Mouse (Mus musculus): ENCODE data around the gene Pofut2. TPM values are rescaled to one million over a fixed set of nuclear protein-coding genes. Genes with fewer than 3 reads are reported as not detected.

The Pofut2 gene
- 10 to 100 TPM; 20.2 to 25.8 TPM for polyA plus RNA-seq (2017; shearing (Covaris generic))

GRCm38 (mm10) chr10:77258704-77259621 is at the start of gene Pofut2:
Pofut2 (plus strand) TSS chr10:77259218.
- peak; percentile 96 for ATAC-seq

- no peak for ATAC-seq
These were observed 49.8 kb upstream of the Pofut2 start for GRCm38 (mm10) chr10:77209261-77209660.

DNA sequence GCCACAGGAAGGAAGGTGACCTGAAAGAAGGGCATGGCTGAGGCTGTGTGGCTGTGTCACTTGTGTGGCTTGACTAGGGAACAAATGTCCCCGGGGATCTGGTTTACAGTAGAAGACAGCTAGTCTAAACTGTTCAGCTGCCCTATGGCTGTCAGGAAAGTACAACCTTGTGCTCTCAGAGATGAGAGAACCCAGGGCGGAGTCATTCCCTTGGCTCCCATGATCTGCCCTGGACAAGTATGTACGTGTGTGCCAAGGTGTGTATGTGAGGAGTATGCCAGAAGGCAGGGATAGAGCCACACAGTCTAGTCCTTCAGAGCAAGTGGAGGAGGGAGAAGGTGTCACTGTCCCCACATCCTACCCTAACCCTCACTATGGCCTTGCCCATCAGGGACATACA is 48.4 kb upstream of the Pofut2 start:
- ATAC-seq = no peak

GRCm38 (mm10) chr10:77211116-77211570 is 47.9 kb upstream of the Pofut2 start:
- ATAC-seq = no peak

DNA sequence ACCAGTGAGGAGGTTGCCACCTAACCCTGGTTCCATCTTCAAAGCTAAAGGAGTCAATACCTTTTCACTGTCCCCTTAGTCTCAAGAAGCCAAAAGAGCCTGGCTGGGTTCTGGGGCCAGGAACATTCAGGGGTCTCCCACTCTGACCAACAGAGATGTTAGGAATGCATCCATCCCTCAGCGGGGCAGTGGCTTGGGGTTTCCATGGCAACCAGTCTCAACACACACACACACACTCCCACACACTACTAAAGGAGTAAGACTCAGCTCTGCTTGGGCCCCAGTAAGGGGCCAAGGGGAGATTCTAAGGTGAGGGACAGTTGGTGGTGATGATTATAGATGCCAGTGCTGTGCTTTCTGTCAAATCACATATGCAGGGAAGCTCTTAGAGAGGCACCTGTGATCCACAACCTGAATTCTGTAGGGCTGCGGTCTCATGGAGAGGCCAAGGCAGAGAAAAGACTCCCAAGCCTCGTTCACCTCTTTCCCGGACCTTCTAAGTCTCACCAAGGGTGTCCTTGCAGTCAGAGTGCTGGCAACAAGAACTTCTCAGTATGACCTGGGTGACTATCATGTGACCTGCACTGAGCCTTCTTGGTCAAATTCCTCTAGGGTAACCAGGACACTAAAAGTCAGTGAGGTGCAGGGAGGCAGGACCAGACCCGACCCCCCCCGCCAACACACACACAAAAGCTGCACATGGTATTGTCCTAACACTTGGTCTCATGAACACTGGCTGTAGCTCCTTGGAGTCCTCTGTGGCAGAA is 46.5 kb upstream of the Pofut2 start:
- no peak for ATAC-seq

DNA sequence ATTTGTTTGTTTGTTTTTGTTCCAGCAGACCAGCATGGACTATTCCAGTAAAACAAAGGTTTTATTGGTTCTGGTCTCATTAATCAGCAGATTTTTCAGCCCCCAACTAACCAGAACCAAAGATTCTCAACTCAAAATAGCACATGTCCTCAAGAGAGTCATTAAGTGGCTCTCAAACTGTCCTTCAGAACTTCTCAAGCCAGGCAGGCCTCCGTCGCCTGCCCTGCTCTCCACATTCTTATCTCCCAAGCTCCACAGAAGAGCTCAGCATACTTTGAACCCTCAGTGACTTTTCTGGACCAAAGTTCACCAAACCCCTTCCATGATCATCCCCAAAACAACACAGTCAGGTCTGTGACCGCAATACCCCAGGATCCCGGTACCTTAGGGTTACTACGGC is 45.5 kb upstream of the Pofut2 start:
- no peak for ATAC-seq

- ATAC-seq = no peak
These were observed 44.4 kb upstream of the Pofut2 start for GRCm38 (mm10) chr10:77214586-77214985.

GRCm38 (mm10) chr10:77215641-77216040 is 43.4 kb upstream of the Pofut2 start:
- no peak for ATAC-seq

DNA sequence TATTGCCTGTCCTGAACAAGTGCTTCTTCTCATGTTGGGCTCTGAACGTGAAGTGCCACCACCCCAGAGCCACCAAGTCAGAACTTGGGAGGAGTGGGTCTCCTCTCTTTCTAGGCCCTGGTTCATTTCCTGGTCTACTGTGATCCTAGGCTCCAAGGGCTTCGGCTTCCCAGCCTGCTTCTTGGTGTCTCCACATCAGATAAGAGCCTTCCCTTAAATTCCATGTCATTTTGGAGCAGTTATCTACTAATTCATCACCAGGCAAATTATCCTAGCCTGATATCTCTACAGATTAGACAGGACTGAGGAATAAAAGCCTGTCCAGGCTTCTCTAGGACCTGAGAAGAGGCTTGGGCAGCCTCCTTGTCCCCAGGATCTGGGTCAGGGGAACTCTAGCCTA is 42.7 kb upstream of the Pofut2 start:
- ATAC-seq = no peak

GRCm38 (mm10) chr10:77217155-77217731 is 41.8 kb upstream of the Pofut2 start:
- ATAC-seq = no peak

DNA sequence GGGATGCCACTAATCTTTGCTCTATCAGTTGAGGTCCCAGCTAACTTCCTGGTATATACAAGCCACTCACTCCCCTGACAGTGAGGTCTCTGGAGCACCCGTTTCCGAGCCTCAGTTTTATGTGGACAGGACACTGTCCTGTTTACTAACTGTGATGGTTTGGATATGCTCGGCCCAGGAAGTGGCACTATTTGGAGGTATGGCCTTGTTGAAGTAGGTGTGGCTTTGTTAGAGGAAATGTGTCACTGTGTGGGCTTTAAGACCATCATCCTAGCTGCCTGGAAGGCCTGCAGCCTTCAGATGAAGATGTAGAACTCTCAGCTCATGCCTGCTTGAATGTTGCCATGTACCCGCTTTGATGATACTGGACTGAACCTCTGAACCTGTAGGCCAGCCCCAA is 41.0 kb upstream of the Pofut2 start:
- ATAC-seq = no peak

DNA sequence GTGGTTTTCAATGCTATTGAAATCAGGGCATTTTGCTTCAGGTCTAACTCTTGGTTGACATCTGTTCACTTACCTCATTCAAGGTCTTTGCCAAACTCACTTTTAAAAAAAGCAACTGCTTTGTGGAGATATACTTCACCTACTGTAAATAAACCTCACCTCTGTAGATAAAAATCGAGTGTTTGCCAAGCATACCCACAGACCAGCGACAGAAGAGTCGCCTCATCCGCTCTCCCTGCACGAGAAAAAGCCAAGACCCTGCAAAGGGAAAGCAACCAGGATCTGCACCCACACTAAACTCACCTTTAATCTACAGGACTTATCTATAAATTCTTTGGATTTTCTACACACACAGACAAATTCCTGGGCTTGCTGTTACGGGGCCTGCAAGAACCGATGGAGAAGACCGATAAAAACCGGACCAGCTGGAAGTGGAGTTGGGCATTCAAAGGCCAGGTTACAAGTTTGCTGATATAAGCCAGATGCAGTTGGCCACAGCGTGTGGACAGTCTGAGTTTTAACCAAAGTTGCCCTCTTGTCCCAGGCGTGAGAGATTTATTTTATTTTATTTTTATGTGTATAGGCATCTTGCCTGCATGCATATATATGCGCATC is 39.5 kb upstream of the Pofut2 start:
- ATAC-seq = no peak

- ATAC-seq = no peak
These were observed 37.9 kb upstream of the Pofut2 start for GRCm38 (mm10) chr10:77221108-77221507.

DNA sequence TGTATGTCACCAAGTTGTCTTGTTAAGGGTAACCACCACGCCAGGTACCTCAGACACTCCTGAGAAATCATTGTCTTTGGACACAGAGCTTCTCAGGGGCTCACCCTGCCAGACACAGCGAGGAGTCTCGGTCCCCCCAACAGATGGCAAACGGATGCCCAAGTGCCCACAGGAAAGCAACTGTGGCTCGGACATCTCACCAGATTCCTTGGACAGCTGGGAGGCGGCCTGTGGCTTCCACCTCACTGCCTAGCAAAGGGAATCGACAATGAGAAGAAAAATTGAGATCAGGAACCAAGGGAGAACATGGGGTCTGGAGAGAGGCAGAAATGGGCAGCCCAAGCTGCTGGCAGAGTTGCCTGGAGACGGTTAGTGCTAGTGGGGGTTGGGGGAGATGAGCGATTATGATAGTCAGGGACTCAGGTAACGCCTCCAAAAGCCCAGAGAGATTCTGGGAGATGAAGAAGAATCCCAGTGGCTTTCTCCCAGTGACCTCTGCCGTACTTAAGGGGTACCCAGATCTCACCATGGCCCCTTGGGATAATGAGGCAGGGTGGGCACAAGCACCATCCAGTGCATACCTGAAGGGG is 36.0 kb upstream of the Pofut2 start:
- no peak for ATAC-seq

DNA sequence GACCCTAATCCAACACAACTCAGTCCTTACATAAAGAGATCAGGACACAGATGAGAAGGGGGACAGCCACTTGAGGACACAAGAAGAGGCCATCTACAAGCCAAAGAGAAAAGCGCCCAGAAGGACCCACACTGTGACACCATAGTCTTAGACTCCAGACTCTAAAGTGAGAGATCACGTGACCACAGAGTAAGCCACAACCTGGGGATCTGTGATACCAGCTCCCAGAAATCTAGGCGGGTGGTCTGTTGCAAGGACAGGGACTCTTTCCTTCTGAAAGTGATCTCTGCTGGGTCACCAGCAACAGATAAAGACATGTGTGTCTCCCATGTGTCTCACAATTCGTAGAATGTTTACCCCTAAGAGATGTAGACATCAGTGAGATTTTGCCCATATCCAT is 34.6 kb upstream of the Pofut2 start:
- ATAC-seq = no peak

GRCm38 (mm10) chr10:77225414-77225813 is 33.6 kb upstream of the Pofut2 start:
- ATAC-seq = peak; percentile 26

DNA sequence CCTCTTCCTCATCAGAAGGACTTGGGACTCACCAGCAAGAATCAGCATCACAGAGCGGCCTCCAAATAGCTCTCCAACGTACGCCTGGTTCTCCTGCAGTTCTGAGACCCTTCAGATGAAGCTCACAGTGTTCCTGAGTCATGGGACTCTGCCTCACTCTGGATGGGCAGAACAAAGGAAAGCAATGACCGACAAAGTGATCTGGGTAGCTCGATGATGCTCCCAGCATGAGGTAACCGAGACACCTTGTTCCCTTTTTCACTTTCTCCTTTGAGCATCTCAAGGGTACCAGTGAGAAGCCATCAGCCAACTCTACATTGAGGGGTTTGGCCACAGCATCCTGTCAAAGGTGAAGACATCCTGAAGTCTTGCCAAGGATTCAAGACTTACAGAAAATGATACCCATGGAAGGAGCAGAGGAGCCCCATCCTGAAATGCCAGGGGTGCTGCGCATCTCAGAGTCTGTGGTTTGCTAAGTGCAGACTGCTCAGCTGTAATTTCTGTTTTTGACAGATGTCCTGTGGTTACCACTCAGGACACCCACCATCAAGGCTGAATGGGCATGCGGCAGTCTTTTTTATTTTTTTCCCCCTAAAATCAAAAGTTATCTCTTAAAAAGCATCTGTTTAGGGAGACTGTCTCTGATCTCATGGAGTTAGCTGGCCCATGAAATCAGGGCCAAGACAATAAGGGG is 32.9 kb upstream of the Pofut2 start:
- ATAC-seq = no peak

DNA sequence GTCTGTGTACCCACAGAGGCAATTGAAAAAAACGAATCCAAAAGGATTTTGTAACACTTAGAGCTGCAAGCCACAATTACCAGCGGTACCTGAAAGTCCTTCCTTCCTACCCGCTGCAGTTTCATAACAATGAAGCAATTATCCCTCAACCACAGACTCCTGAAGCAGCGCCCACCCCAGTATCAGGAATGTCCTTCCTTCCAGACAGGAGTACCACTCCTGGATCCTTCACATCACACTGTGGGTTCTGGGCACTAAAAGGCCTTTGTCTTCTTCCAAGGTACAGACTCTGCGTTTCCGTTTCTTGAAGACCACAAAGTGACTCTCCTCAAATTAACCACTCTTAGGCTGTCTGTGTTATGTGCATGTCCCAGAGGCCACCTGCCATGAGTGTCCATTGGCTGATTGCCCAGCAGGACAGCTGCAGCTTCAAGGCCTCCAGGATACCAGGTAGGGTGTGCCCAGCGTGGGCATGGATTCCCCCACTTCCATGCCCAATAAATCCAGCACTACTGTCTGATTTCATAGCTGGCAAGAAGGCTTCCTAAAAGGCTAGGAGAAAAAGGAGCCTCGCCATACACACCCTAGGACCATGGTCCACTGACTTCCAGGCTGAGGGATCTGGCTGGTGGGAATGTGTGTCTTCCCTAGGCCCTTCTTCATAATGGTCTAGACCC is 32.2 kb upstream of the Pofut2 start:
- no peak for ATAC-seq

DNA sequence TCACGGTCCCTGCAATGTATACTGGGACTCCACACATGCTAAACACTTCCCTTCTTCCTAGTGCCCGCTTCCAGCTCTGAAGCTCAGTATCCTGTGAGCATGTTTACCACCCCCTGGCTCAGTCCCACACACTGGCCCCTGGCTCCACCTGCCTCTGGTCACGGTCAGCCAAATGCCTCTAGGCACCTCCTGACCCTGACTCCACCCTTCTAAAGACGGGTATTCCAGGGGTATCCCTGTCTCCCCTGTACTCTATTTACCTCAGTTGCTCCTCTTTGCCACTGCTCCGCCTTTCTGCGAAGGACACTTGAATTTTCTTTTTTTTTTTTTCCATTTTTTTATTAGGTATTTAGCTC is 31.7 kb upstream of the Pofut2 start:
- no peak for ATAC-seq

DNA sequence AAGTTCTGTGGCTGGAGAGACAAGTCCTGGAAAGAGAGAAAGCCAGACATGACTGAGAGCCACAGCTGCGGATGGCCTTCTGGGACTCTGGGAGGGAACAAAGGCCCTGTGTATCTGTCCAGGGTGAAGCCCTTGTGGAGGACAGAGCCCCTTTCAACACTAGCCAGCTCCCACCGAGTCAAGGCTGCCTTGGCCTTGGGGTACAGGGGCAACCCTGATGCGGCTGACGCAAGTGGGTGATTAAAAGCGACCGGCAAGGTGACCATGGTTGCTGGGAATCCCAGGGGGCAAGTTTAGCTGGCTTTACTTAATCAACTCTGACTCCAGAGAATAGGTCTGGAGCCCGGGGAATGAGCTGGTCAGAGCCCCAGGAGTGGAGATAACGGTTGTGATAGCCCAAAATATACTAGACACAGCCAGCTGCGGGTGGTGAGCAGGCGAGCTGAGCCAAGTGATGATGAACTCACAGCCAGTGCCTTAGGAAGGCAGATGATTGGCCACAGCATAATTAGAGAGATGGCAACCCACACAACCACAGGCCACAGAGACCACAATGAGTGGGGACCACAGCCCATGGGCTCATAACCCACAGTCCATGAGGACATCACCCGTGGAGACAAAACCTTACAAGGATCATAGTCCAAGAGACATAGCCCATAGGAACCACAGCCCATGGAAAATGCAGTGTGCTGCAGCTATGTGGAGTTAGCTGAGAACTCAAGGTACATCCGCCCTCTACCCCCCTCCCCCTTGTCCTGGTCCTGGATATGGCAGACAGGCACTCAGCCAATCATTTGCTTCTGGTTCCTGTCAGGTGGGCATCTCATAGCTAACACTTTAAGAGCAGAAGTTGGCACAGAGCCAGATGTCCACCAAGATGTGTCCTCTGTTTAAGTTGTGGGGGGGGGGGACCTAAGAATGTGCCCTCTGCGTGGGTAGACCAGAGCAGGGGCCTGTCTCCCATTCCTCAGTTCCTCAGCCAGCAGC is 29.1 kb upstream of the Pofut2 start:
- ATAC-seq = no peak

All from CD4-positive, CD25-positive, alpha-beta regulatory T cell, adult 4 months (primary cell).